Mouse (Mus musculus): ENCODE data around the gene Aph1b. TPM values are rescaled to one million over a fixed set of nuclear protein-coding genes. Genes with fewer than 3 reads are reported as not detected.
A peak's percentile ranks its signal among the peaks of the same experiment; 100 is the strongest.
"Not testable (repeated sequence)": the region's sequence is repeated elsewhere in the genome, so short reads cannot be mapped to it uniquely, and the experiment has no call there.

Aph1b gene
- 9.5 and 9.6 TPM in 2 replicates for polyA plus RNA-seq (2016; fragmentation: Nextera tagmentation; extraction: Ambion mirVana)

DNA sequence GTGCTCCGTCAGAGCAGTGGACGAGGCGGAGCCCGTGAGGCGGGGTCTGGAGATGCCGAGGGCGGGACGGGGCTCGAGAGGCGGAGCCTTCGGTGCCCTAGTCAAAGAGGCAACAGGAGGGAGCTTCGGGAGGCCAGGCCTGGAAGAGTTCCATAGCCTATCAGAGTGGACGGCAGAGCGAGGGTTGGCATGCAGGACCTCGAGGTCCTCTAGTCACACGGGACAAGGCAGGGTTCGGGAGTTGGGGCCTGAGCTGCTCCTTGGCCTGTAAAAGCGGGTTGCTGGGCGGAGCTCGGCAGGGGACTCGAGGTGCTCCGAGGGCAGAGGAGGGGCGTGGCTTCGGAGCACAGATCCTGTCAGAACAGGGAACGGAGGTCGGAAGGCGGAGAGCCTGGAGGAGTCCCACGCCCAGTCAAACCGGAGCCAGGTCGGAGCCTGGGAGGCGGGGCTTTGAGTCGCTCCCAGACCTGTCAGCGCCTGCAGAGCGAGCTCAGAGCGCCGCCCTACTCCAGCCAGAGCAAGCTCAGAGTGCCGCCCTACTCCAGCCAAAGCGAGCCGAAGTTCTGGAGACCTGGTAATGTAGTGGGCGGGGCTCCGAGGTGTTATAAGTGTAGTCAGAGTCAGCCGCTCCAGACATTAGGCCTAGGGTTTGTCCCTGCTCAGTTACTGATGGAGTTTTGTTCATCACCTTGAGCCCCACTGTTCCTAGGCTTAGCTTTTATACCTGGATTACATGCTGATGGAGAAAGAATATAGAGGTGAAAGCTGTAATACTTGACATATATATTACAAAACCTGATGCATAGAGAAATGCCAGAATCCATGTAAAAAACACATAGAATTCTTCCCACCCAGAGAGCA is at the start of gene Aph1b:
Gene Aph1b (minus strand): TSS at position 27 of the 861 bp plus-strand sequence.
- peaks cover 17% of the 10 kb centered on the region for H3K4me1 ChIP-seq
- WGBS, result under 1% methylated on average over 42 of the region's 42 CpGs
- H3K27me3 ChIP-seq (replicated peaks; ENCODE audit: low read depth, poor library complexity, severe bottlenecking), result peaks cover 5% of the 10 kb centered on the region; the same call in 1 of the 2 replicates

DNA sequence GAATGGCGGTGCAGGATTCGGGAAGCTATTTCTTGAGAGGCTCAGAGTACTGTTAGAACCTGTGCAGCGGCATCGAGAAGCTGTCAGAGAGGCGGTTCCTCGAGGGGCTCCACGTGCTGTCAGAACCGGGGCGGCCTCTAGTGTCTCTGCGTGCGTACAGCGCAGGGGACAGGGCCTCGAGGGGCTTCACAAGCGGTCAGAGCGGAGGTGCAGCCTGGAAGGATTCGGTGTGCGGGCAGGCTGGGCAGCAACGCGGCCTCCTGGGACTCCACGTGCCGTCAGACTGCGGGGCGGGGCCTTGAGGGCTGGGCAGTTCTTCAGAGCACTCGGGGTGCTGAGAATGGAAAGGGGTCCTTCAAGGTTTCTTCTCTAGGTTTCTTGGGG is 39.8 kb upstream of the Aph1b start:
- no peaks in the 10 kb centered on the region for H3K9me3 ChIP-seq
- under 1% methylated on average over 24 of the region's 24 CpGs for WGBS
- peak overlapping the region; percentile 76 for H3K4me3 ChIP-seq
- H3K27ac ChIP-seq (replicated peaks), result peak overlapping the region; percentile 72
- peaks cover 19% of the 10 kb centered on the region for H3K4me1 ChIP-seq
- peaks cover 36% of the 10 kb centered on the region for H3K27me3 ChIP-seq (replicated peaks; ENCODE audit: low read depth, poor library complexity, severe bottlenecking)
- H3K36me3 ChIP-seq (replicated peaks), result no peaks in the 10 kb centered on the region
- no peak for DNase-seq (ENCODE audit: low spot score)

More for the DNA sequence above, at the start of gene Aph1b:
- H3K9me3 ChIP-seq, result no peaks in the 10 kb centered on the region
- H3K36me3 ChIP-seq (replicated peaks), result no peaks in the 10 kb centered on the region
- peak; percentile 98 for DNase-seq (ENCODE audit: low spot score)
- H3K27ac ChIP-seq (replicated peaks), result peak within 1 kb of the TSS; percentile 92
- H3K4me3 ChIP-seq, result peak within 1 kb of the TSS; percentile 76

DNA sequence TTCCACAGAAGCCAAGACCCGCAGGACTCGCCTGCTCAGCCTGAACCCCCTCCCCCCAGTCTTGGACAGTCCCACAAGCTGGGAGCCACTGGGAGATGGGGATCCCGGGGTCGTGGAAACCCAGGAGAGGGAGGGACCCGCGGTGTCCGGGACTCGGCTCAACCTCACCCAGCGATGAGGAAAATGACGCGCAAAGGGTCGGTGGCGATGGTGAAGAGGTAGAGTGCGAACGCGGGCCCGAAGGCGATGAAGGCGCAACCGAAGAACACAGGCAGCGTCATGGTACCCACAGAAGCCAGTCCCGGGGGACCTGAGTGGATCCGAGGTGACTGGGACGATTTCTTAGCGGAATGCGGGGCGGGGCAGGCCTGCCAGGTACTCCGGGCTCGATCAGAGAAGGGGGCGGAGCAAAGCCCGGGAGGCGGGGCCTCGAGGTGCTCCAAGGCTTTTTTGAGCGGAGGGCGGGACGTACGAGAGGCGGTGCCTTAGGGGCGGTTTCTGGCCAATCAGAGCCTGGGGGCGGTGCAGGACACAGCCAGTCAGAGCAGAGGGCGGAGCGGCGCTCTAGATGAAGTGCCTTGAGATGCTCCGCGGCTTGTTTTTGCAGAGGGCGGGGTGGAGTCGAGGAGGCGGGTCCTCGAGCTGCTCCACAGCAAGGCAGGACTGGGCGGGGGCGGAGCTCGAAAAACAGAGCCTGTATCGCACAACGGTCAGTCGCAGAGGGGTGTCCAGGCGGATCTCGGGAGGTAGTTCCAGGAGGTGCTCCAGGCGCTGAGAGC is 39.2 kb upstream of the Aph1b start, which contains the start of gene Aph1c:
Gene Aph1c (minus strand): TSS at position 409 of the 779 bp plus-strand sequence.
- under 1% methylated on average over 58 of the region's 58 CpGs for WGBS
- Histone ChIP-seq H3K36me3 (replicated peaks) (no peaks in the 10 kb centered on the region), H3K4me3 (peak within 1 kb of the TSS; percentile 76), H3K27ac (replicated peaks) (peak within 1 kb of the TSS; percentile 72), H3K9me3 (no peaks in the 10 kb centered on the region), H3K27me3 (replicated peaks; ENCODE audit: low read depth, poor library complexity, severe bottlenecking) (peaks cover 36% of the 10 kb centered on the region), H3K4me1 (peaks cover 19% of the 10 kb centered on the region)
- peak; percentile 99 for DNase-seq (ENCODE audit: low spot score)

DNA sequence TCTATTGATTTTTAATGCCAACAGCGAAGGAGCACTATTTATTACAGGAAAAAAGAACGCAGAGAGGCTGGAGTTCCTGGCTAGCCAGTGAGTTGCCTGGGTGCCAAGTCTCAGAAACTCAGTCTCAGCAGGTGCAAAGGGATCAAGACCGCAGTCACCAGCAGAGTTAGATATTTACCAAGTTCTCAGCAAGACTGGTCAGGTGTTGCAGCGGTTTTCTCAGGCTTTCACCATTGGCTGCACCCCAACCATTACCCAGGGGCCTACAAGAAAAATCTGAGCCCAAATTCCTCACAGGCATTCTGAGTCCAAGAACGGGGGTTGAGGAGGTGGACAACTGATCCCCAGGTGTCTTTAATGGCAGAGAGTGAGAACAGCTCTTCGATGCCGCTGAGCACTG is 38.6 kb upstream of the Aph1b start:
- no peaks in the 10 kb centered on the region for H3K9me3 ChIP-seq

DNA sequence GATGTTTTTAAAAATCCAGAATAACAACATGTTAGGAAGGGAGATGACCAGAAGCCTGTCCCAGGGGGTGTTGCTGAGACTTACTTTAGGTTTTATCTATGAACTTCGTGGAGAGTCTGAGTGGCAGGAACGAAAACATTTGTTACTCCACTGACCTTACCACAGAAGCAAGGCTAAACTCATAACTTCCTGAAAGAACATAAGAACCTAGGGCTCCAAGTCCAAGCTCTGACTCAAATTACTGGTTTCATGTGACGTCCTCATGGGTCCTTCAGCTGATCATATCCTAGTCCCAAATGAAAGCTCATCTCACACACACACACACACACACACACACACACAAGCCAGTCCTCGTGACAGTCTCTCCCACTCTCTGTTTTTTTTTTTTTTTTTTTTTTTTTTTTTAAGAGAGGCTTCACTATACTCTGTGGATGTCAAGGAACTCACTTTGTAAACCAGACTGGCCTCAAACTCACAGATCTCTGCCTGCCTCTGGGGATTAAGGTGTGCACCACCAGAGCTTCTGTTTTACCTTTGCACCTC is 37.1 kb upstream of the Aph1b start:
- Histone ChIP-seq H3K4me1 (peaks cover 19% of the 10 kb centered on the region), H3K27me3 (replicated peaks; ENCODE audit: low read depth, poor library complexity, severe bottlenecking) (peaks cover 36% of the 10 kb centered on the region), H3K9me3 (no peaks in the 10 kb centered on the region), H3K4me3 (no peak overlapping the region), H3K27ac (replicated peaks) (no peak overlapping the region), H3K36me3 (replicated peaks) (no peaks in the 10 kb centered on the region)
- WGBS, result 61% methylated on average over 4 of the region's 4 CpGs
- DNase-seq (ENCODE audit: low spot score), result no peak

More for the DNA sequence above, 38.6 kb upstream of the Aph1b start:
- Histone ChIP-seq H3K36me3 (replicated peaks) (no peaks in the 10 kb centered on the region), H3K4me3 (peak overlapping the region; percentile 76), H3K4me1 (peaks cover 19% of the 10 kb centered on the region), H3K27me3 (replicated peaks; ENCODE audit: low read depth, poor library complexity, severe bottlenecking) (peaks cover 36% of the 10 kb centered on the region), H3K27ac (replicated peaks) (no peak overlapping the region)
- peak; percentile 16 for DNase-seq (ENCODE audit: low spot score)
- 15% methylated on average over 7 of the region's 7 CpGs for WGBS

DNA sequence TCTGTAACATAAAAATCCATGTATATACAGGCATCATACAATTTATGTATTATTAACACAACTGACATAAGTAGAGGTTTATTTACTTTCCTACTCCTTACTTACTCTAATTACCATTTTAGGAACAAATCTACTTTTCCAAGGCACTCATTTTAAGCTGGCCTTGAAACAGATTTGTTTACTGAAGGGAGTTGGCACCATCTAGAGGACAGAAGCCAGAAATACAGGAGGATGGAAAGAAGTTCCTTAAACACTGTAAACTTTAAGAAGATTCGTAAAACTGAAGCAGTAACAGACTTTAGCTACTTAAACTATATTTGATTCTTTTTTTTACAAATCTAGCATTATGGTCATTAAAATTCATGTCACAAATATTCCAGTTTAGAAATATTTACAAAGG is 30.7 kb upstream of the Aph1b start:
- Histone ChIP-seq H3K4me3 (no peak overlapping the region), H3K9me3 (no peaks in the 10 kb centered on the region), H3K27ac (replicated peaks) (no peak overlapping the region), H3K36me3 (replicated peaks) (no peaks in the 10 kb centered on the region), H3K4me1 (no peaks in the 10 kb centered on the region), H3K27me3 (replicated peaks; ENCODE audit: low read depth, poor library complexity, severe bottlenecking) (no peaks in the 10 kb centered on the region)
- no peak for DNase-seq (ENCODE audit: low spot score)
- 52% methylated on average over 1 of the region's 1 CpGs for WGBS

DNA sequence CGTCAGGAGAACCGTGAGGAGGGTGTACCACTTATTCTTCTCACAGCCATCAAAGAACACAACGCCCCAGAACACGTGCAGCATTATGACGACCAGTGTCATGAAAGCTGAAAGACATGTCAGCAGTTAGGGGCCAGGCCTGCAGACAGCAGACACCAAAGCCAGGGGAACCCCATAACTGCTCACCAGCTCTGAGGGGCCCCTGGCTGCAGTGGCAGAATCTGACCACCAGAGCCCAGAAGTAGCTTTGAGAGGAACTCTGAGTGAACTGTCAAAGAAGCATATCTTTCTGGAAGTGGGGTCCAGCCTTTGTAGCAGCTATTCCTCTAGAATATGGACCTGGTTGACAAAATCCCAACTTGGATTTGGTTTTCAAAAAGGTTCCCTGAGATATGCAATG is 27.0 kb upstream of the Aph1b start:
- H3K4me1 ChIP-seq; H3K27me3 ChIP-seq (replicated peaks; ENCODE audit: low read depth, poor library complexity, severe bottlenecking); H3K9me3 ChIP-seq; H3K36me3 ChIP-seq (replicated peaks); H3K4me3 ChIP-seq; DNase-seq (ENCODE audit: low spot score); H3K27ac ChIP-seq (replicated peaks): not testable (repeated sequence)
- 82% methylated on average over 2 of the region's 5 CpGs for WGBS

DNA sequence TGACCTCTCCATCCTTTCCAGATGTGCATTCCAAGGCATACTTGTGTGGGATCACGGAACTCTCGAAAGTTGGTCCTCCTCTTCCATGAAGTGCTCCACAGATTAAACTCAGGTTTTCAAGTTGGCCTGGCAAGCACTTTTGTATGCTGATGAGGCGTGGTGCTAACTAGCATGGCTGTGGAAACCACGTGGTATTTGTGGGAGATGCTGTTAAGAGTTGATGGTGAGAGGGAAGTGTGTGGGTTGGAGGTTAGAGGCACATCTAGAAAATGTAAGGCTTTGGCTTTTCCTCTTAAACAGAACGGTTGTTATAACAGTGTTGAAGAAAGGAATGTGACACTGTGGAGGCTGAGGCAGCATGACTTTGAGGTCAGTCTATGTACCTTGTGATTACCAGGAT is 25.7 kb upstream of the Aph1b start:
- Histone ChIP-seq H3K9me3 (no peaks in the 10 kb centered on the region), H3K4me3 (no peak overlapping the region), H3K27me3 (replicated peaks; ENCODE audit: low read depth, poor library complexity, severe bottlenecking) (no peaks in the 10 kb centered on the region), H3K27ac (replicated peaks) (no peak overlapping the region), H3K36me3 (replicated peaks) (no peaks in the 10 kb centered on the region), H3K4me1 (0 out of 2 replicates have a peak, but pooled peaks cover 1% of the 10 kb centered on the region)
- no peak for DNase-seq (ENCODE audit: low spot score)
- 78% methylated on average over 5 of the region's 5 CpGs for WGBS

DNA sequence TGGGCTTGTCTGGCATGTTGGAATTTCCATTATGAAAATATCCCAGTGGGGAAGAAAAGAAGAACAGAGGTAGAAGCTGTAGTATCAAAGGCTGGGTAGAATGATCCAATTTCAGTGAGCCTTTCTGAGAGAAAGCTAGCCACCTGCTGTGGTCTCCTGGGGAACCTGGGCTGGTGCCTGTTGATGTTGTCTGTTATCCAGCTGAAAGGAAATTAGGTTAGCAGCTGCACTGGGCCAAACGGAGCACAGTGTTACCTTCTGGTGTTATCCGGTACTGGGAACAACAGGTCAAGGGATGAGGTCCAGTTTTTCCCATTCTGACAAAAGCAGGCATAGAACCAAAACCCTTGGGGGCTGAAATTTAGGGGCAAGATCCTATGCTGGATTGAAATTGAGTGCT is 18.1 kb upstream of the Aph1b start:
- Histone ChIP-seq H3K4me3 (no peak overlapping the region), H3K36me3 (replicated peaks) (no peaks in the 10 kb centered on the region), H3K27ac (replicated peaks) (no peak overlapping the region), H3K27me3 (replicated peaks; ENCODE audit: low read depth, poor library complexity, severe bottlenecking) (peaks cover 4% of the 10 kb centered on the region; the same call in 1 of the 2 replicates), H3K4me1 (peaks cover 24% of the 10 kb centered on the region), H3K9me3 (no peaks in the 10 kb centered on the region)
- DNase-seq (ENCODE audit: low spot score), result no peak
- WGBS, result 9% methylated on average over 2 of the region's 2 CpGs

DNA sequence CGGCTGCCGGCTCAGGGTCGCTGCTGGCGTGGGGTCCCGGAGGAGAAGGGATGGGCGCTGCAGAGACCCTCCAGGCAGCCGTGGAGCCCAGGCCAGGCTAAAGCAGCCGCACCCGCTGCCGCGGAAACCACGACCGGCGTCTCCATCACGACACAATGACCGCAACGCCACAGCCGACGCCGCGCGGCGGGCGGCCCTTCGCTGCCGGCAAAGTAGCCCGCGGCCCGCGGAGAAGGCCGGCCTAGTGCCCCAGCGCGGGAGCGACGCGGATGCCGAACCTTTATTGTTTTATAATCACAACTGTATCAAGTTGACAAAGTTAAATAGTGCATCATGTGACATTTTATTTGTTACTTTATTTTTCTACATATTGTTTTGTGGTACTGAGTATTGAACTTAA is 10.7 kb upstream of the Aph1b start:
- H3K4me3 ChIP-seq, result peak overlapping the region; percentile 51
- peak; percentile 54 for DNase-seq (ENCODE audit: low spot score)
- 1% methylated on average over 36 of the region's 37 CpGs for WGBS
- peak overlapping the region; percentile 63; the same call in 1 of the 2 replicates for H3K27ac ChIP-seq (replicated peaks)
- H3K9me3 ChIP-seq; H3K36me3 ChIP-seq (replicated peaks): not testable (repeated sequence)
- H3K4me1 ChIP-seq, result peaks cover 11% of the 10 kb centered on the region
- H3K27me3 ChIP-seq (replicated peaks; ENCODE audit: low read depth, poor library complexity, severe bottlenecking), result peaks cover 66% of the 10 kb centered on the region

DNA sequence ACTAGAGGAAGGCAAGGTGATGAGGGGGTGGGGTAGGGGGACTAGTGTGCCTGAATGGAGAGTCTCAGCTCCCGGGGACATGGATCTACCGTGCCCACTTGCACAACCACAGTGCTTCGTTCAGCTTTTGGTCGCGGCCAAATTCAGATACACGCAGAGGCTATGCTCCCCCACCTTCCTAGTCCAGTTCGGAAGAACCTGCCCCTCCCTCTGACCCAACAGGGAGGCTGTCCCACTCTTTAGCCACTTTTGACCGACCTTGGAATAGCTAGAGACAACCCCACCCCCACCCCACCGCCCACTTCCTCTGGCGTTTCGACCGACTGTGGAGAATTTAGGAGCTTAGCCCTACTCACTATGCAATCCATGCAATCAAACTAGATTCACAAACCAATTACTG is 6.7 kb upstream of the Aph1b start:
- no peaks in the 10 kb centered on the region for H3K36me3 ChIP-seq (replicated peaks)
- H3K27me3 ChIP-seq (replicated peaks; ENCODE audit: low read depth, poor library complexity, severe bottlenecking), result peaks cover 52% of the 10 kb centered on the region
- no peak overlapping the region for H3K27ac ChIP-seq (replicated peaks)
- H3K4me3 ChIP-seq, result no peak overlapping the region
- no peaks in the 10 kb centered on the region for H3K9me3 ChIP-seq
- 50% methylated on average over 12 of the region's 12 CpGs for WGBS
- peaks cover 11% of the 10 kb centered on the region for H3K4me1 ChIP-seq
- no peak for DNase-seq (ENCODE audit: low spot score)

DNA sequence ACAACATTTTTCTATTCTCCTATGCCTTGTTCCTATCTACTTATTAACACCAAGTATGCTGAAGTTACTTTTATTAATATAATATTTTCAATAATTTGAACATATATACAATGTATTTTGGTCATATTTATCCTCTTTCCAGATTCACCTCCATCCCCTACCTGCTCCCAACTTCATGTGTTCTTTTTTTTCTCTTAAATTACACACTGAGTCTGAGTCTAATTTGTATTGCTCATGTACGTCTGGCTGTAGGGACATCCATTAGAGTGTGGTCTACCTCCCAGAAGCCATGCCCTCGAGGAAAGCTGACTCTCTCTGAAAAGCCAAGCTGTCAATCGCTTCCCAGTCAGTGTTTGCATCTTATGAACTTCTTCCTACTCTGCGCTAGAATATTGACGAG is 1.4 kb upstream of the Aph1b start, which contains the start of gene Gm10647:
Gene Gm10647 (plus strand): TSS at position 301 of the 400 bp plus-strand sequence.
- no peaks in the 10 kb centered on the region for H3K9me3 ChIP-seq
- no peak for DNase-seq (ENCODE audit: low spot score)
- peak within 1 kb of the TSS; percentile 76 for H3K4me3 ChIP-seq
- H3K36me3 ChIP-seq (replicated peaks), result no peaks in the 10 kb centered on the region
- WGBS, result 74% methylated on average over 5 of the region's 5 CpGs
- H3K4me1 ChIP-seq, result peaks cover 19% of the 10 kb centered on the region
- peak within 1 kb of the TSS; percentile 92 for H3K27ac ChIP-seq (replicated peaks)
- peaks cover 9% of the 10 kb centered on the region for H3K27me3 ChIP-seq (replicated peaks; ENCODE audit: low read depth, poor library complexity, severe bottlenecking)
